Mouse (Mus musculus) liver, embryonic 11.5 days (tissue): ENCODE data around the gene Atp11c. TPM values are rescaled to one million over a fixed set of nuclear protein-coding genes. Genes with fewer than 3 reads are reported as not detected.

Experiments
- ATAC-seq: fragments of 200-750 bp; cut with Nextera tagmentation; replicated peaks from 2 replicates; pipeline ENCODE4 v1.8.0; 2017; ENCODE audit warnings: moderate number of reproducible peaks, mild to moderate bottlenecking, moderate TSS enrichment, moderate library complexity; ENCODE audit not compliant: low FRiP score
- DNase-seq: peaks from one replicate; pipeline ENCODE4 v3.0.0-alpha.2; 2017; ENCODE audit warnings: low spot score
- H3K27ac ChIP-seq: fragments of 300-500 bp; sonication (generic); 2 replicates; pipeline ENCODE4 v1.5.1; 2014; ENCODE audit warnings: mild to moderate bottlenecking, low read depth, low read length, control low read depth
- H3K27me3 ChIP-seq: fragments of 300-500 bp; sonication (generic); replicated peaks from 2 replicates; pipeline ENCODE4 v1.6.1; 2014; ENCODE audit warnings: low read length, mixed read lengths; ENCODE audit not compliant: control insufficient read depth, insufficient read depth
- H3K36me3 ChIP-seq: fragments of 300-500 bp; sonication (generic); 2 replicates; pipeline ENCODE4 v1.6.1; 2014; ENCODE audit warnings: mild to moderate bottlenecking, low read length, moderate library complexity, mixed read lengths; ENCODE audit not compliant: control insufficient read depth, insufficient read depth
- H3K4me1 ChIP-seq: fragments of 300-500 bp; sonication (generic); replicated peaks from 2 replicates; pipeline ENCODE4 v1.6.1; 2014; ENCODE audit warnings: low read length, mixed read lengths; ENCODE audit not compliant: control insufficient read depth, insufficient read depth
- H3K4me2 ChIP-seq: fragments of 300-500 bp; sonication (generic); 2 replicates; pipeline ENCODE4 v1.6.1; 2014; ENCODE audit warnings: mild to moderate bottlenecking, control low read depth, moderate library complexity
- H3K4me3 ChIP-seq: fragments of 300-500 bp; sonication (generic); 2 replicates; pipeline ENCODE4 v1.5.1; 2014; ENCODE audit warnings: low read depth, low read length, control low read depth
- H3K9ac ChIP-seq: fragments of 300-500 bp; sonication (generic); 2 replicates; pipeline ENCODE4 v1.6.1; 2014; ENCODE audit warnings: low read depth, low read length, control low read depth
- H3K9me3 ChIP-seq: fragments of 300-500 bp; sonication (generic); 2 replicates; pipeline ENCODE4 v1.6.1; 2016; ENCODE audit warnings: low read length, inconsistent platforms, mixed read lengths; ENCODE audit not compliant: control insufficient read depth
- WGBS: fragments of 180-500 bp; shearing (Covaris S2); extraction: QIAGEN DNeasy Blood & Tissue Kit; methylation state at CpG from one replicate; pipeline ENCODE4 v1.1.7; 2014; 5-methylcytosine and 5-hydroxymethylcytosine counted together
- polyA plus RNA-seq: library from polyadenylated mRNA; unstranded; fragments of >200 nt; fragmentation: Nextera tagmentation; extraction: Ambion mirVana; gene quantifications from 2 replicates; pipeline ENCODE4 v1.2.1, GENCODE M21; 2014

Gene Atp11c
- polyA plus RNA-seq, 1 experiment from 2014 or later, result 8.3 TPM

GRCm38 (mm10) chrX:60544098-60544497, 48.4 kb downstream of the Atp11c start:
- H3K4me1 ChIP-seq, result no peaks in the 10 kb centered on the region
- H3K27me3 ChIP-seq, result peaks cover 27% of the 10 kb centered on the region
- ATAC-seq (no peak), DNase-seq (no peak)
- H3K36me3 ChIP-seq, result no peaks in the 10 kb centered on the region
- H3K4me3 ChIP-seq, result no peak overlapping the region
- no peak overlapping the region for H3K4me2 ChIP-seq
- no peak overlapping the region for H3K9ac ChIP-seq
- no peak overlapping the region for H3K27ac ChIP-seq
- WGBS, result 44% methylated on average over 4 of the region's 4 CpGs
- no peaks in the 10 kb centered on the region for H3K9me3 ChIP-seq

GRCm38 (mm10) chrX:60542901-60543300, 49.6 kb downstream of the Atp11c start:
- H3K4me2 ChIP-seq, result no peak overlapping the region
- no peaks in the 10 kb centered on the region for H3K36me3 ChIP-seq
- H3K9me3 ChIP-seq, result no peaks in the 10 kb centered on the region
- ATAC-seq, result no peak
- peaks cover 18% of the 10 kb centered on the region for H3K27me3 ChIP-seq
- H3K4me3 ChIP-seq, result no peak overlapping the region
- 62% methylated on average over 1 of the region's 1 CpGs for WGBS
- H3K9ac ChIP-seq, result no peak overlapping the region
- H3K4me1 ChIP-seq, result no peaks in the 10 kb centered on the region
- no peak for DNase-seq
- H3K27ac ChIP-seq, result no peak overlapping the region

- DNase-seq, result no peak
Measured at GRCm38 (mm10) chrX:60539149-60539548, 53.3 kb downstream of the Atp11c start, which contains the start of gene Gm7073. Gene Gm7073, minus strand, starts transcription at chrX:60539249.

GRCm38 (mm10) chrX:60503995-60504394, 88.5 kb downstream of the Atp11c start:
- no peaks in the 10 kb centered on the region for H3K4me1 ChIP-seq

More at GRCm38 (mm10) chrX:60539149-60539548, 53.3 kb downstream of the Atp11c start, which contains the start of gene Gm7073:
- Histone ChIP-seq H3K4me2 (no peak within 1 kb of the TSS), H3K27me3 (peaks cover 2% of the 10 kb centered on the region; the same call in 1 of the 2 replicates), H3K4me1 (no peaks in the 10 kb centered on the region), H3K9me3 (no peaks in the 10 kb centered on the region), H3K9ac (no peak within 1 kb of the TSS), H3K27ac (no peak within 1 kb of the TSS), H3K36me3 (no peaks in the 10 kb centered on the region), H3K4me3 (no peak within 1 kb of the TSS)
- ATAC-seq, result no peak

GRCm38 (mm10) chrX:60497750-60498149, 94.7 kb downstream of the Atp11c start:
- Histone ChIP-seq H3K27me3 (no peaks in the 10 kb centered on the region), H3K27ac (no peak overlapping the region), H3K9me3 (no peaks in the 10 kb centered on the region), H3K4me3 (no peak overlapping the region), H3K4me1 (no peaks in the 10 kb centered on the region), H3K9ac (no peak overlapping the region), H3K4me2 (no peak overlapping the region), H3K36me3 (no peaks in the 10 kb centered on the region)
- 62% methylated on average over 1 of the region's 1 CpGs for WGBS
- DNase-seq (no peak), ATAC-seq (no peak)

More at GRCm38 (mm10) chrX:60503995-60504394, 88.5 kb downstream of the Atp11c start:
- ATAC-seq (no peak), DNase-seq (no peak)
- no peaks in the 10 kb centered on the region for H3K9me3 ChIP-seq
- H3K36me3 ChIP-seq, result no peaks in the 10 kb centered on the region
- no peaks in the 10 kb centered on the region for H3K27me3 ChIP-seq
- H3K27ac ChIP-seq, result no peak overlapping the region
- H3K9ac ChIP-seq, result no peak overlapping the region
- H3K4me3 ChIP-seq, result no peak overlapping the region
- H3K4me2 ChIP-seq, result no peak overlapping the region

GRCm38 (mm10) chrX:60495308-60495707, 97.2 kb downstream of the Atp11c start:
- H3K36me3 ChIP-seq, result no peaks in the 10 kb centered on the region
- H3K4me3 ChIP-seq, result no peak overlapping the region
- H3K4me2 ChIP-seq, result no peak overlapping the region
- H3K4me1 ChIP-seq, result no peaks in the 10 kb centered on the region
- no peak overlapping the region for H3K27ac ChIP-seq
- H3K9me3 ChIP-seq, result no peaks in the 10 kb centered on the region
- H3K9ac ChIP-seq, result no peak overlapping the region
- H3K27me3 ChIP-seq, result no peaks in the 10 kb centered on the region
- ATAC-seq, result no peak
- no peak for DNase-seq

- Histone ChIP-seq H3K27me3 (no peaks in the 10 kb centered on the region), H3K36me3 (no peaks in the 10 kb centered on the region), H3K9me3 (no peaks in the 10 kb centered on the region), H3K27ac (no peak overlapping the region), H3K4me2 (no peak overlapping the region), H3K4me3 (no peak overlapping the region), H3K9ac (no peak overlapping the region), H3K4me1 (no peaks in the 10 kb centered on the region)
- no peak for ATAC-seq
- WGBS, result 11% methylated on average over 2 of the region's 2 CpGs
- no peak for DNase-seq
Measured at GRCm38 (mm10) chrX:60463786-60464185, 128.7 kb downstream of the Atp11c start.

GRCm38 (mm10) chrX:60414563-60415111, 177.9 kb downstream of the Atp11c start:
- H3K9me3 ChIP-seq, result no peaks in the 10 kb centered on the region
- WGBS, result 52% methylated on average over 4 of the region's 4 CpGs
- H3K4me2 ChIP-seq, result no peak overlapping the region
- no peak overlapping the region for H3K27ac ChIP-seq
- H3K9ac ChIP-seq, result no peak overlapping the region
- no peak overlapping the region for H3K4me3 ChIP-seq
- DNase-seq, result no peak
- no peaks in the 10 kb centered on the region for H3K27me3 ChIP-seq
- H3K4me1 ChIP-seq, result no peaks in the 10 kb centered on the region
- ATAC-seq, result no peak
- no peaks in the 10 kb centered on the region for H3K36me3 ChIP-seq

- no peak overlapping the region for H3K9ac ChIP-seq
- H3K27me3 ChIP-seq, result peaks cover 7% of the 10 kb centered on the region; the same call in 1 of the 2 replicates
- H3K4me1 ChIP-seq, result no peaks in the 10 kb centered on the region
- ATAC-seq (no peak), DNase-seq (no peak)
- no peaks in the 10 kb centered on the region for H3K9me3 ChIP-seq
- WGBS, result 63% methylated on average over 4 of the region's 4 CpGs
- no peak overlapping the region for H3K4me3 ChIP-seq
- no peaks in the 10 kb centered on the region for H3K36me3 ChIP-seq
- no peak overlapping the region for H3K4me2 ChIP-seq
- H3K27ac ChIP-seq, result no peak overlapping the region
Measured at GRCm38 (mm10) chrX:60405681-60406080, 186.8 kb downstream of the Atp11c start.
